Mouse (Mus musculus): ENCODE measurements around the gene Cubn. TPM values are rescaled to one million over a fixed set of nuclear protein-coding genes. Genes with fewer than 3 reads are reported as not detected.

Cubn gene
- polyA plus RNA-seq, 1 experiment = 0.17 TPM

- Histone ChIP-seq H3K4me3 (replicated peaks; ENCODE audit: extremely low read depth, low read depth, low read length) (no peak overlapping the region), H3K4me1 (ENCODE audit: control insufficient read depth, insufficient read depth, low read length) (no peaks in the 10 kb centered on the region)
- no peak for TF ChIP-seq POLR2A (IDR thresholded peaks at IDR 0.05; ENCODE audit: borderline replicate concordance, extremely low read depth, low read depth, low read length)
- TF ChIP-seq CTCF (IDR thresholded peaks at IDR 0.05; ENCODE audit: insufficient read depth, low read length) = no peak
- no peak for DNase-seq
- WGBS = 94% methylated on average over 1 of the region's 1 CpGs
These were observed 139.4 kb downstream of the Cubn start for GRCm38 (mm10) chr2:13352112-13352728.

- DNase-seq = no peak
- TF ChIP-seq POLR2A (IDR thresholded peaks at IDR 0.05; ENCODE audit: borderline replicate concordance, extremely low read depth, low read depth, low read length) (no peak), CTCF (IDR thresholded peaks at IDR 0.05; ENCODE audit: insufficient read depth, low read length) (no peak)
- WGBS = 46% methylated on average over 7 of the region's 7 CpGs
- Histone ChIP-seq H3K4me3 (replicated peaks; ENCODE audit: extremely low read depth, low read depth, low read length) (no peak overlapping the region), H3K4me1 (ENCODE audit: control insufficient read depth, insufficient read depth, low read length) (no peaks in the 10 kb centered on the region)
These were observed 149.2 kb downstream of the Cubn start for GRCm38 (mm10) chr2:13342325-13342926.

- H3K4me1 ChIP-seq (ENCODE audit: control insufficient read depth, insufficient read depth, low read length) = no peaks in the 10 kb centered on the region
- DNase-seq = no peak
- 65% methylated on average over 4 of the region's 4 CpGs for WGBS
- H3K4me3 ChIP-seq (replicated peaks; ENCODE audit: extremely low read depth, low read depth, low read length) = no peak overlapping the region
- TF ChIP-seq CTCF (IDR thresholded peaks at IDR 0.05; ENCODE audit: insufficient read depth, low read length) = no peak
- no peak for TF ChIP-seq POLR2A (IDR thresholded peaks at IDR 0.05; ENCODE audit: borderline replicate concordance, extremely low read depth, low read depth, low read length)
These were observed 156.2 kb downstream of the Cubn start for GRCm38 (mm10) chr2:13335446-13335845.

- no peak for DNase-seq
- Histone ChIP-seq H3K4me1 (ENCODE audit: control insufficient read depth, insufficient read depth, low read length) (peaks cover 5% of the 10 kb centered on the region; the same call in 1 of the 2 replicates), H3K4me3 (replicated peaks; ENCODE audit: extremely low read depth, low read depth, low read length) (no peak overlapping the region)
- WGBS = 35% methylated on average over 4 of the region's 4 CpGs
- TF ChIP-seq POLR2A (IDR thresholded peaks at IDR 0.05; ENCODE audit: borderline replicate concordance, extremely low read depth, low read depth, low read length) = no peak
- no peak for TF ChIP-seq CTCF (IDR thresholded peaks at IDR 0.05; ENCODE audit: insufficient read depth, low read length)
These were observed 161.7 kb downstream of the Cubn start for GRCm38 (mm10) chr2:13329754-13330417.

- no peaks in the 10 kb centered on the region; the same call in 1 of the 2 replicates for H3K4me1 ChIP-seq (ENCODE audit: control insufficient read depth, insufficient read depth, low read length)
- WGBS = 83% methylated on average over 3 of the region's 3 CpGs
- no peak for TF ChIP-seq CTCF (IDR thresholded peaks at IDR 0.05; ENCODE audit: insufficient read depth, low read length)
- TF ChIP-seq POLR2A (IDR thresholded peaks at IDR 0.05; ENCODE audit: borderline replicate concordance, extremely low read depth, low read depth, low read length) = no peak
- DNase-seq = no peak
- H3K4me3 ChIP-seq (replicated peaks; ENCODE audit: extremely low read depth, low read depth, low read length) = no peak overlapping the region
These were observed 188.2 kb downstream of the Cubn start for GRCm38 (mm10) chr2:13303376-13303775.

GRCm38 (mm10) chr2:13299031-13299430, 192.6 kb downstream of the Cubn start:
- DNase-seq = no peak
- no peak for TF ChIP-seq POLR2A (IDR thresholded peaks at IDR 0.05; ENCODE audit: borderline replicate concordance, extremely low read depth, low read depth, low read length)
- TF ChIP-seq CTCF (IDR thresholded peaks at IDR 0.05; ENCODE audit: insufficient read depth, low read length) = no peak
- 14% methylated on average over 3 of the region's 3 CpGs for WGBS

GRCm38 (mm10) chr2:13297733-13298132, 193.9 kb downstream of the Cubn start:
- WGBS = 56% methylated on average over 5 of the region's 5 CpGs
- TF ChIP-seq POLR2A (IDR thresholded peaks at IDR 0.05; ENCODE audit: borderline replicate concordance, extremely low read depth, low read depth, low read length) (no peak), CTCF (IDR thresholded peaks at IDR 0.05; ENCODE audit: insufficient read depth, low read length) (no peak)
- no peak overlapping the region for H3K4me3 ChIP-seq (replicated peaks; ENCODE audit: extremely low read depth, low read depth, low read length)
- no peak for DNase-seq
- H3K4me1 ChIP-seq (ENCODE audit: control insufficient read depth, insufficient read depth, low read length) = no peaks in the 10 kb centered on the region; the same call in 1 of the 2 replicates

More at GRCm38 (mm10) chr2:13299031-13299430, 192.6 kb downstream of the Cubn start:
- Histone ChIP-seq H3K4me1 (ENCODE audit: control insufficient read depth, insufficient read depth, low read length) (no peaks in the 10 kb centered on the region; the same call in 1 of the 2 replicates), H3K4me3 (replicated peaks; ENCODE audit: extremely low read depth, low read depth, low read length) (no peak overlapping the region)

- TF ChIP-seq CTCF (IDR thresholded peaks at IDR 0.05; ENCODE audit: insufficient read depth, low read length) (peak; percentile 16; the same call in 1 of the 2 replicates), POLR2A (IDR thresholded peaks at IDR 0.05; ENCODE audit: borderline replicate concordance, extremely low read depth, low read depth, low read length) (no peak)
- no peak for DNase-seq
- WGBS = 0% methylated on average over 1 of the region's 1 CpGs
- Histone ChIP-seq H3K4me3 (replicated peaks; ENCODE audit: extremely low read depth, low read depth, low read length) (no peak overlapping the region), H3K4me1 (ENCODE audit: control insufficient read depth, insufficient read depth, low read length) (no peaks in the 10 kb centered on the region)
These were observed 201.0 kb downstream of the Cubn start for GRCm38 (mm10) chr2:13290661-13291060.

GRCm38 (mm10) chr2:13290070-13290469, 201.5 kb downstream of the Cubn start:
- WGBS = 73% methylated on average over 3 of the region's 3 CpGs
- Histone ChIP-seq H3K4me3 (replicated peaks; ENCODE audit: extremely low read depth, low read depth, low read length) (no peak overlapping the region), H3K4me1 (ENCODE audit: control insufficient read depth, insufficient read depth, low read length) (no peaks in the 10 kb centered on the region)
- DNase-seq = no peak
- no peak for TF ChIP-seq POLR2A (IDR thresholded peaks at IDR 0.05; ENCODE audit: borderline replicate concordance, extremely low read depth, low read depth, low read length)
- no peak for TF ChIP-seq CTCF (IDR thresholded peaks at IDR 0.05; ENCODE audit: insufficient read depth, low read length)
